Mouse (Mus musculus) liver, embryonic 18 days (tissue): ENCODE measurements around the gene Fam19a1. TPM values are rescaled to one million over a fixed set of nuclear protein-coding genes. Genes with fewer than 3 reads are reported as not detected.

ENCODE experiments used
- polyA plus RNA-seq: library from polyadenylated mRNA; depleted of rRNA; stranded (reverse); fragments of >200 nt; gene quantifications from 2 replicates; pipeline ENCODE4 v1.2.3, GENCODE M21; 2012; rRNA removed

Gene Fam19a1
- polyA plus RNA-seq = not detected in 2 replicates

DNA sequence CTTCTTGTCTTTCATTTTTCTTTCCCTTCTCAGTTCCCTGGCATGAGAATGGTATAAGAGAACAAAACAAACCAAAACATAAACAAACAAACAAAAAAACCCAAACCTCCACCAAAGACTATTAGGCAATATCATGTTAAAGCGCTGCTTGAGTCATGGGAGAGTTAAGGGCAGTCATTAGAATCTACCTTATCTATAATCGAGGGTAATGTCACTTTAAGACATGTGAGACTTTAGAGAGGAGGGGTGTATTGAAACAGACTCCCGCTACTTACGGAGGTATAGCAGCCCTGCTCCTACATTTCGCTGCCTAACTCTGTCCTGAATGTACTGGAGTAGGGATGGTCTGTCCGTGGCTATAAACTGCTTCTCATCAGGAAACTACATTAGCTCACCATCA lies at the start of gene Fam19a1:
Fam19a1 (plus strand) TSS at position 301 of the 400 bp plus-strand sequence.

DNA sequence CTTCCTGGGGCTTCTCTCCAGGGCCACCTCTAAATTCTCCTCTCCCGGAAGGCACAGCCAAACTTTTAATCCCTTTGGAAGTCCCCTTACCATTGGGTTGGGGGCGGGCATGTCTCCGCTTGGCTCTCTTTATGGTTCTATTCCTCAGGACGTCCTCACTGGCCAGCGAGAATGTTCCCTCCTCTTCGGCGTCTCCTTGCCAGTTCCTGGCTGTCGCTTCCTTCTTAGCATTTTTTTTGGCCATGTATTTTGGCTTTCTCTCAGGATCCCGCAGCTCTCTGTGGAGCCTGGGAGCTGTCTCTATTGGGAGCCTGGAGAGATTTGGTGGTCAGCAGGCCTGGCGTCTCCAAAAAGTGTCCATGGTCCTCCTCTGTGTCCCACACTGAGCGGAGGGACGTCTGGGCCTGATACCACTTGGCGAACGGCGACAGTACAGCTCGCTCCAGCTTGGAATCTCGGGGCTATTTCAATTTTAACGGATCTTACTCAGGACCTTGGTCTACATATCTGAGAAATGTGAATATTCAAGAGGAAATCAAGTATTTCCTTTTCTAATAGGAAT lies 52.9 kb downstream of the Fam19a1 start, which contains the start of gene 1700123L14Rik:
1700123L14Rik (minus strand) TSS at position 426 of the 562 bp plus-strand sequence.

Other genes starting within 250 kb of the Fam19a1 start
- gene 1700123L14Rik, start 53.1 kb downstream of the Fam19a1 start, polyA plus RNA-seq = not detected in 2 replicates